Mouse (Mus musculus): ENCODE measurements around the gene Rgs10. TPM values are rescaled to one million over a fixed set of nuclear protein-coding genes. Genes with fewer than 3 reads are reported as not detected.
A peak's percentile ranks its signal among the peaks of the same experiment; 100 is the strongest.
"Not testable (repeated sequence)": the region's sequence is repeated elsewhere in the genome, so short reads cannot be mapped to it uniquely, and the experiment has no call there.

Rgs10 gene
- total RNA-seq, 2 experiments from 2014 or later = 3.1 to 3.4 TPM

DNA sequence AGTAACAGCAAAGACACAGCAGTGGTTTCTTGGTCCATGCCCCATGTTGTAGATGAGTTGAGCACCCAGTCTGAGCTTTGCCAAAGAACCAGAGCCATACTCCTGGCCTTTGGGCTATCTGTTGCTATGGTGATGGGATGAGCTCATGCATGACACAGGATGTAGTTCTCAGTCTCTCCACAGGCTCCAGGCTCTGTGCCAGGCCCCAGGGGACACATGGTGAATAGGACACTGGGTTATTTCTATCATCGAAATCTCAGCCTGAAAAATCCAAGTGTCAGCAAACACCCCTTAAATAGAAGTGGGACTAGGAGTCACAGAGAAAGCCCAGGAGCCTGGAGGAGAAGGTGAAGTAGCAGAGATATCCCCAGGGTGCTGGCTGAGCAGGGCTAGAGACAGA lies 70.0 kb downstream of the Rgs10 start:
- intact Hi-C loops (cut with DNase I) = loop anchor here (5.0 kb wide), 1 partner anchor 359 kb away; no protein-coding TSS in a partner anchor
- peak; percentile 53 to 64 for DNase-seq

DNA sequence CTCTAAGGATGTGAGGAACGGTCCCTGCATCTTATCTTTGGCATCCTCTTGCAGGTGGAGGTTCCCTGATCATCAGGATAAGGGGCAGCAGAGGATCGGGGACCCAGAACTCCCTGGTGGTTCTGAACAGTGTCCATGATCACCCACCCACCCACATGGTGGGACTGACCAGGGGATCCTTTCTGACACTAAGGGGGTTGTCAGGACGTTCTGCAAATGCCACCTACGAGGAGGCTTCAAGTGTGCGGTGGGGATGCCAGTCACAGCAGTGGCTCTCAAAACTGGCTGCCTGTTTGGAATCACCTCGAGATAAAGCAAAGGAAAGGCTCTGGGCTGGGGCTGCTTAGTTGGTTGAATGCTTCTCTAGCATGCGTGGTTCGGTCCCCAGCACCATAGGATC lies 71.6 kb downstream of the Rgs10 start:
- intact Hi-C loops (cut with DNase I) = loop anchor here (2.0 to 5.0 kb wide), 2 partner anchors 42 to 360 kb away; no protein-coding TSS in a partner anchor

DNA sequence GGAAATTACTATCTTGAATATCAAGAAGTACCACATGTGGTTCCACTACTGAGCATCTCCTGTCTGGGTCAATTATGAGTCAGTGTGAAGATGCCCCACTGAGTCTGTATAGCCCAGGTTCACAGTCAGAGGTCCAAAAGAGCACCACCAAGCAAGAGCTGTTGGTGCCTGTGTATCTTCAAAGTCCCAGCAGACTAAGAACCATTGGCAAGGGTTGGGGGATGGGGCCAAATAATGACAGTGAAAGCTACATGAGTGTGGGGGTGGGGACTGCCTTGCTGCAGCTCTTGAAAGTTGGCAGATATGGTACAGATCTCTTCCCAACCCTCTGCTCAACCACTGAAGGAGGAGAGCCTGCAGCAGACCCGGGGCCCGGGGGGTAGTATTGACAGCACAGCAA lies 72.0 kb downstream of the Rgs10 start:
- DNase-seq = peak in 1 of 2 experiments; percentile 9

More for the DNA sequence above, 71.6 kb downstream of the Rgs10 start:
- peak in 1 of 2 experiments; percentile 9 for DNase-seq

DNA sequence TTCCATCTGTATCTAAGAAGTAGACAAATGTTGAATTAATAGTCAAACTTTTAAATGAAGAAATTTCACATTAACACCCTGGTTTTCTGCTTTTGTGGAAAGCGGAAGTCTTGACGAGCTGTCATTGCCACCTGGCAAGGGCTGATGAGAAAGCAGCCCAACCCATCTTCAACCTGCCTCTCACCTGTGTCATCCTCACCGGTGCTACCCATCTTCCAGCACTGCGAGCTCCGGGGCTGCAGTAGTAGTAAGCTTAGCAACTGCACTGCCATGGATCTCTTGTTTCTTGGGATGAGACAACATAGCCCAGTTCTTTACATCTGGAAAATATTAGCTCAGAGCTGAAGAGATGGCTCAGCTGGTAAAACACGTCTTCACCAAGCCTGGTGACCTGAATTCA lies 72.9 kb downstream of the Rgs10 start:
- DNase-seq = peak in 1 of 2 experiments; percentile 5
- intact Hi-C loops (cut with DNase I) = loop anchor here (1.0 to 5.0 kb wide), 3 partner anchors 41 to 362 kb away; partner anchors contain the start of gene Tgfb1i1

More for the DNA sequence above, 72.0 kb downstream of the Rgs10 start:
- intact Hi-C loops (cut with DNase I) = loop anchor here (2.0 to 5.0 kb wide), 2 partner anchors 42 to 361 kb away; no protein-coding TSS in a partner anchor

DNA sequence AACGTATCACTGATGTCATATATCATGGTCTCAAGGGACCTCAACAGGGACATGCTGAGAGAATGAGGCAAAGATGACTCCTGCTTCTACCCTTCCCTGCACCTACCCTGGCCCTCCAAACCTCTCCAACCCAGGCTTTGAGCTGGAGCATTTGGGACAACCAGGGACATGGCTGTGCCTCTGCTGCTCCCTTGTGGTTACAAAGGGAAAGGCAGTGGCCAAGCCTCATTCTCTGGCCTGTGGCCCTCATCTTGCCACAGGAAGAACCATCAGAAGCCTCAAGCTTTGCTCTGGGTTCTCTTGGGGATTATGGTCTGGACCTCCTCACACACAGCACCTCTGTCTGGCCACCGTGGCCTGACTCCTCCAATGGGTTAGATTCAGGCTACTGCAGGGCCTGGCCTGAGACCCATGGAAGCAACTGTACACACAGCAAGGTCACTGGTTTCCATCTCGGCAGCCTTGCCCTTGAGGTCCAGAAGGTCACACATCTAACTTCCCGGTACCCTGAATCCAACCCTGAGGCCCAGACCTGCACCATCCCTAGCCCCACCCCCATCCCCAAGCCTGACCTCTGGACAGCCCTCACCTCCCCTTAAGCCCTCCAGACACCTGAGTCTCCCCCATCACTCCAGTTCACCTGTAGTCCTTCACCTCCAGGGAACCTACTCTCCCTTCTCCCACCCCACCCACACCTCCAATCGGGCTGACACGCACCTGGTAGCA lies 73.5 kb downstream of the Rgs10 start:
- peak; percentile 66 to 75 for DNase-seq
- intact Hi-C loops (cut with DNase I) = loop anchor here (1.0 to 5.0 kb wide), 2 partner anchors 99 to 362 kb away; partner anchors contain the start of gene Tgfb1i1

DNA sequence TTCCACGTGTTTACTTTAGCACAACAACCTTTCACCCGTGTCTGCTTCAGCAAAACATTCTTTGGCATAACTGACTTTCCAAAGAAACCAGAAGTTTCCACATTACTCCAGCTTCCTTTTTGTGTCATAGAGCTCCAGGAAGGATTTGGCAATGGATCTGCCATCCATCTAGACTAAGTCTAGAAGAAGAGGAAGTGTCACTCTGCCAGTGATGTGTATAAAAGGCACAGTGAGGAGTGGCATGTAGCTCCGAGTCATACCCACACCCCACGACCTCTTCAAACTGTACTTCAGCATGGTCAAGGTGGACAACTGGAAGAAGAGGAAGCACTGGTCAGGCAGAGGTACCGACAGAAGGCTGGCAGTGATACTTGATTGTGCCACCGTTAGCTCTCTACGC lies 74.1 kb downstream of the Rgs10 start:
- no peak for DNase-seq
- intact Hi-C loops (cut with DNase I) = no loop called here

DNA sequence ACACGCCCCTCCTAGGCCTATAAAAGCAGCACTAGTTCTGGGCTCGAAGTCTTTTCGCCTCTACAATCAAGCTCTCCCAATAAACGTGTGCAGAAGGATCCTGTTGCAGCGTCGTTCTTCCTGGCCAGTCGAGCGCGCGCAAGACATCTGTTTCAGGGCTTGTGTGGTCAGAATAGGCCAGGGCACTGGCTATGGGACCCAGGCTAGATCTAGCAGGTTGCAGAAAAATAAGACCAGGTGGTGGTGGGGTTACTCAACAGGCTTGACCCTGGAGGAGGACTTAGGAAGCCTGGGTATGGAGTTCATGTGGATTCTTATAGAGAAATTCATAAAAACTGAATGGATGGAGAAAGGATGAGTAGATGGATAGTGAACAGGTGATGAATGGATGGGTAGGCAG lies 75.9 kb downstream of the Rgs10 start:
- peak in 1 of 2 experiments; percentile 4 for DNase-seq
- intact Hi-C loops (cut with DNase I) = not testable (repeated sequence)

DNA sequence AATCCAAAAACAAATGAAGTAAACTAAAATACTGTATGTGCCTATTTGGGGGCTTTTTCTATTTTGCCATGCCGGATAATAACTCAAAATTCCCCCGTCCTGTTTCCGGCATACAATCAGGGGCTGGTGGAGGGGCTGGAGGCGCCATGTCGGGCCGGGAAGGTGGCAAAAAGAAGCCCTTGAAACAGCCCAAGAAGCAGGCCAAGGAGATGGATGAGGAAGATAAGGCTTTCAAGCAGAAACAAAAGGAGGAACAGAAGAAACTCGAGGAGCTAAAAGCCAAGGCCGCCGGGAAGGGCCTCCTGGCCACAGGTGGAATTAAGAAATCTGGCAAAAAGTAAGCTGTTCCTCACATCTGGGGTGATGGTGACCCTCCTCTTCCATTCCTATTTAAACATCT lies 78.2 kb downstream of the Rgs10 start:
- intact Hi-C loops (cut with DNase I) = not testable (repeated sequence)
- peak in 1 of 2 experiments; percentile 3 for DNase-seq

DNA sequence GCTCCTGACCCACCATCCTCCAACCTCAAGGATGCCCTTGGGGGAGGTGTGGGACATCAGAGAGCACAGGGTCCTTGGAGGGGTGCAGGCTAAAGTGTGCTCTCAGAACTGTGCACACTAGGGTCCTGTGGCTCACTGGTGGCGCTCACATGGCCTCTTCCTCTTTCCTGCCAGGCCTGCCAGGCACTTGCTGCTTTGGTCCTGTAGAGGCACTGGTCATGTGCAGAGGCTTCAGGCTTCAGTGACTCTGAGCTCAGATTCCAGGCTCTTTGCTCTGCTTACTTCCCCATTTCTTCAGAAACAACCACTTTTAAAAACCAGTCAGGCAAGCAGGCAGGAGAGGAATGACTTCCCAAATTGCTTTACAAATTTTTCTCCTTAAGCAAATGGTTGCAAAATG lies 85.7 kb downstream of the Rgs10 start:
- intact Hi-C loops (cut with DNase I) = no loop called here
- peak in 1 of 2 experiments; percentile 14 for DNase-seq

DNA sequence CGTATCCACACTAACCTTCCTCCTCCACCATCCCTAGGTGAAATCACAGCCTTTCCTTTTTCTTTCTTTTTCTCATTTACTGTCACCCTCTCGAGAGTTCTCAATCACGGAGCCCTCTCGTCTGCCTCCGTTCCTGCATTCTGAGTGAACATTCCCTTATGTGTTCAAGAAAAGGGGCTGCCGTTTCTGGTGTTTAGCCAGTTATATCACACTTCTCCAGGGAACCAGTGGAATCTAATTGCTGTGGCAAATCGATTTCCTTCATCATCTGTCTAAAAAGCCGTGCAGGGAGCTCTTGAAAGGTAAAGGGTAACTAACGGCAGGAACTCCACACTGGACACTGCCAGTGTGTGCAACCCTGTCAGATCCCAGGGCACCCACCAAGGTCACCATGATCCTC lies 87.6 kb downstream of the Rgs10 start:
- intact Hi-C loops (cut with DNase I) = no loop called here
- peak in 1 of 2 experiments; percentile 0 for DNase-seq

DNA sequence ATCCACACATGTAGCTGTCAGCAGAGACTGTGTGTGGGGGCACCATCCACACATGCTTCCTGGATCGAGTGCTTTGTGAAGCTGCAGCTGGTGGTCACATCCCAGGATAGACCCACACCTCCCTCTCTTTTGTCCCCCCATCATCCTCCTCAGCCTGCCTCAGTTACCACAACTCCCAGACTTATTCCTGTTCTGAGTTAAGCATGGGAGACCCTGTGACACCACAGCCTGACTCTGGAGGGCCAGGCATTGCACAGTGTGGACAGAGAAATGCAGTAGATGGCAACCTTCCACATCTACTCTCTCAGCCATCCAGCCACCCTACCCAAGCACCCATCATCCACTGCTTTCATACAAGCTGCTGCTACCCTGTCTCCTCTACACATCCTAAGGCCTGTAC lies 93.6 kb downstream of the Rgs10 start:
- DNase-seq = peak in 1 of 2 experiments; percentile 6
- intact Hi-C loops (cut with DNase I) = no loop called here

Other genes with a start within 250 kb of the Rgs10 start
- 1,000 to 10,000 TPM; 1,297 to 1,662 TPM for gene Cox6a2, start 212.4 kb downstream of the Rgs10 start, total RNA-seq (2021)
- gene Armc5, start 181.4 kb downstream of the Rgs10 start, total RNA-seq (2021) = 1 to 10 TPM; 8.0 to 8.5 TPM
- 1 to 10 TPM; 1.4 to 1.7 TPM for gene 9130023H24Rik, start 180.7 kb downstream of the Rgs10 start, total RNA-seq (2021)
- 1 to 10 TPM; 5.3 to 6.1 TPM for gene Tgfb1i1, start 171.9 kb downstream of the Rgs10 start, total RNA-seq (2021)
- gene Slc5a2, start 153.1 kb downstream of the Rgs10 start, total RNA-seq (2021) = not detected
- 1 to 10 TPM; 2.5 to 2.6 TPM for gene BC017158, start 120.6 kb downstream of the Rgs10 start, total RNA-seq (2021)
- gene Tial1, start 43.0 kb upstream of the Rgs10 start, total RNA-seq (2021) = 10 to 100 TPM; 35.3 to 38.8 TPM
- gene Bag3, start 104.9 kb upstream of the Rgs10 start, total RNA-seq (2021) = 100 to 1,000 TPM; 130 to 132 TPM
- gene Inpp5f, start 192.6 kb upstream of the Rgs10 start, total RNA-seq (2021) = 1 to 10 TPM; 2.9 to 3.2 TPM